Mouse (Mus musculus) liver (tissue): ENCODE measurements around the gene Nwd2.
A peak's percentile ranks its signal among the peaks of the same experiment; 100 is the strongest.

Experiments
- DNase-seq: peaks from one replicate; pipeline ENCODE4 v3.0.0-alpha.2; 2020; ENCODE audit warnings: mixed read lengths

Gene Nwd2

GRCm38 (mm10) chr5:63831054-63831453 lies 182.2 kb downstream of the Nwd2 start:
- DNase-seq = no peak

GRCm38 (mm10) chr5:63833955-63834354 lies 185.1 kb downstream of the Nwd2 start:
- no peak for DNase-seq

- DNase-seq = no peak
Measured at GRCm38 (mm10) chr5:63834435-63834834, 185.5 kb downstream of the Nwd2 start.

GRCm38 (mm10) chr5:63837115-63837514 lies 188.2 kb downstream of the Nwd2 start:
- no peak for DNase-seq

- no peak for DNase-seq
Measured at GRCm38 (mm10) chr5:63837851-63838250, 188.9 kb downstream of the Nwd2 start.

- DNase-seq = no peak
Measured at GRCm38 (mm10) chr5:63839801-63840416, 191.0 kb downstream of the Nwd2 start.

- no peak for DNase-seq
Measured at GRCm38 (mm10) chr5:63847080-63847479, 198.2 kb downstream of the Nwd2 start.

GRCm38 (mm10) chr5:63847541-63848226 lies 198.8 kb downstream of the Nwd2 start:
- DNase-seq = peak; percentile 26

- no peak for DNase-seq
Measured at GRCm38 (mm10) chr5:63858901-63859300, 210.0 kb downstream of the Nwd2 start.
